Mouse (Mus musculus): ENCODE results near the gene Txndc12.

GRCm38 (mm10) chr4:108793941-108794340, 40.5 kb upstream of the Txndc12 start:
- no peak for TF ChIP-seq TAL1 (IDR thresholded peaks at IDR 0.05; ENCODE audit: low read length)
- no peak for TF ChIP-seq GATA1 (IDR thresholded peaks at IDR 0.05; ENCODE audit: low read length)
